ENCODE assay signal across 8 mouse cellular contexts in the genomic region with DNA sequence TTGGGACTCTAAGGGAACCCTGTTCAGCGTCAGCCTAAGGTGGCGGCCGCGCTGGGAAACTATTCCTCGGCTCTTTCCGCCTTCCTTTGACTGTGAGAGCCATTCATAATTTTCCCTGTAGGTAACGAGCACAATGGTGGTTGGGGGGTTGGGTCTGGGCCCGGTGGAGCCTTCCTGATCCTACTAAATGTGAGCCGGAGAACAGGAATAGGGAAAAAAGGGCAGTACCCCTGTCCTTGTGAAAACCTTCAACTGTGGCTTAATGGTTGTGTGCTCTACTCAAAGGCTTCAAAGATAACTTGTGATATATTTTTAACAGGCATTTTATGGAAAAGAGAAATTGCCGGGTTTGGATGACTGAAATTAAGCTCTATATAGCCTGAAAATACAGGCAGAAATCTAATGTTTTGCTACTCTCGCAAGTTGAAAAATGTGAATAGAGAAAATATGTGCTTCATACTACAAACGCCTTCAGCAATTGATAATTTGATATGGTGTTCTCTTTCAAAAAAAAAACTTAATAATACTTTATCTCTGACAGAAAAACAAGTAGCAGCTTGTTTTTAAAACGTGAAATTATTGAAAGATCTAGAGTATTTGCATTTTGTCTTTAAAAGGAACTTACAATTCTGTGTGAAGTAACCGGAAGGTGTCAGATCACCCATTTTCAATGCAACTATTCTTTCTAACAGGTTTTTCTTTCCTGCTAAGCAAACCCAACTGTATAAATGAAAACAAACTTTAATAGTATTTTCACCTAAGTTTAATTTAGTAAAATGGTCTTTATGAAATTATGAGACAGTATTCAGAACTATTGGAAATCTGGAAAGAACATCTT. TPM values are rescaled to one million over a fixed set of nuclear protein-coding genes. Genes with fewer than 3 reads are reported as not detected.
DNase-seq lines count a peak whose midpoint lies in the region; ATAC-seq lines count a peak whose summit lies in the region.

No protein-coding gene starts in this region.

- peak; percentile 6 for ATAC-seq in lung, embryonic 16.5 days (ENCODE audit: low read depth)
- ATAC-seq in embryonic facial prominence, embryonic 13.5 days (ENCODE audit: insufficient number of reproducible peaks, insufficient read depth, low FRiP score, low TSS enrichment, low read depth): no peak
- peak; percentile 6 for ATAC-seq in intestine, embryonic 14.5 days (replicated peaks; ENCODE audit: low FRiP score, low TSS enrichment, low read depth)
- ATAC-seq in neural tube, embryonic 14.5 days (ENCODE audit: low read depth): peak; percentile 5; the same call in 1 of the 2 replicates
- ATAC-seq in megakaryocyte progenitor cell, adult 5-6 weeks (replicated peaks; ENCODE audit: poor library complexity): no peak

- no peaks in the 10 kb centered on the region for H3K36me3 ChIP-seq in lung, embryonic 16.5 days (ENCODE audit: control insufficient read depth, insufficient read depth, low read length)
- no peaks in the 10 kb centered on the region for H3K36me3 ChIP-seq in embryonic facial prominence, embryonic 13.5 days
- no peaks in the 10 kb centered on the region for H3K36me3 ChIP-seq in intestine, embryonic 14.5 days (ENCODE audit: control insufficient read depth, insufficient read depth, low read length)
- no peaks in the 10 kb centered on the region for H3K36me3 ChIP-seq in neural tube, embryonic 14.5 days (ENCODE audit: control insufficient read depth, insufficient read depth, low read length)

- H3K4me2 ChIP-seq in lung, embryonic 16.5 days (ENCODE audit: low read depth, low read length): peak overlapping the region; percentile 80
- H3K4me2 ChIP-seq in embryonic facial prominence, embryonic 13.5 days: peak overlapping the region; percentile 96
- H3K4me2 ChIP-seq in intestine, embryonic 14.5 days (ENCODE audit: low read length): peak overlapping the region; percentile 86
- H3K4me2 ChIP-seq in neural tube, embryonic 14.5 days (ENCODE audit: low read depth, low read length): peak overlapping the region; percentile 92

- 0 out of 2 replicates have a peak, but pooled peaks cover 3% of the 10 kb centered on the region for H3K27me3 ChIP-seq in lung, embryonic 16.5 days (ENCODE audit: control insufficient read depth, insufficient read depth, low read depth, low read length)
- no peaks in the 10 kb centered on the region for H3K27me3 ChIP-seq in embryonic facial prominence, embryonic 13.5 days
- H3K27me3 ChIP-seq in intestine, embryonic 14.5 days (replicated peaks; ENCODE audit: control insufficient read depth, insufficient read depth, low read length): no peaks in the 10 kb centered on the region
- H3K27me3 ChIP-seq in neural tube, embryonic 14.5 days (ENCODE audit: control insufficient read depth, insufficient read depth, low read length): no peaks in the 10 kb centered on the region

- H3K9ac ChIP-seq in lung, embryonic 16.5 days (ENCODE audit: low read length): peak overlapping the region; percentile 95
- H3K9ac ChIP-seq in embryonic facial prominence, embryonic 13.5 days: peak overlapping the region; percentile 97
- peak overlapping the region; percentile 95 for H3K9ac ChIP-seq in intestine, embryonic 14.5 days (ENCODE audit: low read length)
- peak overlapping the region; percentile 42 for H3K9ac ChIP-seq in neural tube, embryonic 14.5 days (replicated peaks; ENCODE audit: low read depth, low read length)

- 3% methylated on average over 14 of the region's 14 CpGs for WGBS in lung, embryonic 16.5 days
- whole genome bisulfite sequencing in embryonic facial prominence, embryonic 13.5 days: 1% methylated on average over 14 of the region's 14 CpGs
- 2% methylated on average over 14 of the region's 14 CpGs for WGBS in intestine, embryonic 14.5 days
- WGBS in neural tube, embryonic 14.5 days: 1% methylated on average over 14 of the region's 14 CpGs

- H3K4me1 ChIP-seq in lung, embryonic 16.5 days (replicated peaks; ENCODE audit: control insufficient read depth, insufficient read depth, low read length): peaks cover 18% of the 10 kb centered on the region
- peaks cover 31% of the 10 kb centered on the region for H3K4me1 ChIP-seq in embryonic facial prominence, embryonic 13.5 days
- peaks cover 9% of the 10 kb centered on the region for H3K4me1 ChIP-seq in intestine, embryonic 14.5 days (replicated peaks; ENCODE audit: control insufficient read depth, insufficient read depth, low read length)
- peaks cover 22% of the 10 kb centered on the region for H3K4me1 ChIP-seq in neural tube, embryonic 14.5 days (ENCODE audit: control insufficient read depth, insufficient read depth, low read length)

- H3K27ac ChIP-seq in lung, embryonic 16.5 days (ENCODE audit: low read length): peak overlapping the region; percentile 99
- H3K27ac ChIP-seq in embryonic facial prominence, embryonic 13.5 days: peak overlapping the region; percentile 99
- peak overlapping the region; percentile 99 for H3K27ac ChIP-seq in intestine, embryonic 14.5 days (ENCODE audit: low read depth)
- H3K27ac ChIP-seq in neural tube, embryonic 14.5 days (ENCODE audit: low read depth, low read length): peak overlapping the region; percentile 94

- no peak for DNase-seq in lung, postnatal 4 days
- no peak for DNase-seq in intestine, embryonic 14.5 days (ENCODE audit: low spot score)
- DNase-seq in urinary bladder, postnatal 10 days (ENCODE audit: low spot score): no peak
- no peak for DNase-seq in adipocyte (ENCODE audit: low spot score)

- no peaks in the 10 kb centered on the region; the same call in 1 of the 2 replicates for H3K9me3 ChIP-seq in lung, embryonic 16.5 days (ENCODE audit: control insufficient read depth, low read length)
- H3K9me3 ChIP-seq in embryonic facial prominence, embryonic 13.5 days: no peaks in the 10 kb centered on the region
- H3K9me3 ChIP-seq in intestine, embryonic 14.5 days (ENCODE audit: control insufficient read depth, low read length): no peaks in the 10 kb centered on the region
- H3K9me3 ChIP-seq in neural tube, embryonic 14.5 days (ENCODE audit: control insufficient read depth, low read length): no peaks in the 10 kb centered on the region

- peak overlapping the region; percentile 89 for H3K4me3 ChIP-seq in lung, embryonic 16.5 days (ENCODE audit: low read length)
- H3K4me3 ChIP-seq in embryonic facial prominence, embryonic 13.5 days: peak overlapping the region; percentile 92
- peak overlapping the region; percentile 97 for H3K4me3 ChIP-seq in intestine, embryonic 14.5 days (ENCODE audit: low read depth, low read length)
- H3K4me3 ChIP-seq in neural tube, embryonic 14.5 days (ENCODE audit: low read depth, low read length): peak overlapping the region; percentile 82

RNA-seq across cellular contexts. Expression of gene Igf2bp3, which starts 1.2 kb away (rescaled TPM):
- polyA plus RNA-seq in lung, embryonic 16.5 days (2015; fragmentation: Nextera tagmentation; extraction: Ambion mirVana): 37.5 and 41.0 TPM in 2 replicates
- polyA plus RNA-seq in embryonic facial prominence, embryonic 13.5 days (2015; fragmentation: Nextera tagmentation; extraction: Ambion mirVana): 69.9 and 75.5 TPM in 2 replicates
- polyA plus RNA-seq in intestine, embryonic 14.5 days (2014; fragmentation: Nextera tagmentation; extraction: Ambion mirVana): 105 and 111 TPM in 2 replicates
- 26.9 and 34.7 TPM in 2 replicates for polyA plus RNA-seq in neural tube, embryonic 14.5 days (2014; fragmentation: Nextera tagmentation; extraction: Ambion mirVana)
- 0.20 and 0.71 TPM in 2 replicates for total RNA-seq in megakaryocyte progenitor cell, adult 5-6 weeks (2015)
- 0.03 and 0.21 TPM in 2 replicates for total RNA-seq in megakaryocyte progenitor cell, adult 5-6 weeks (2017)

RNA-seq across cellular contexts. Expression of gene Tra2a, which starts 47.9 kb away (rescaled TPM):
- polyA plus RNA-seq in lung, embryonic 16.5 days (2015; fragmentation: Nextera tagmentation; extraction: Ambion mirVana): 111 TPM in 2 replicates
- 136 and 143 TPM in 2 replicates for polyA plus RNA-seq in embryonic facial prominence, embryonic 13.5 days (2015; fragmentation: Nextera tagmentation; extraction: Ambion mirVana)
- 45.6 and 45.9 TPM in 2 replicates for polyA plus RNA-seq in intestine, embryonic 14.5 days (2014; fragmentation: Nextera tagmentation; extraction: Ambion mirVana)
- 50.6 and 64.2 TPM in 2 replicates for polyA plus RNA-seq in neural tube, embryonic 14.5 days (2014; fragmentation: Nextera tagmentation; extraction: Ambion mirVana)
- total RNA-seq in megakaryocyte progenitor cell, adult 5-6 weeks (2015): 212 and 225 TPM in 2 replicates
- total RNA-seq in megakaryocyte progenitor cell, adult 5-6 weeks (2017): 159 and 185 TPM in 2 replicates

Comparison
In these comparisons a context has a peak if more than half of its experiments do, and no peak if none do; other contexts are left out.
1. ATAC-seq: peak in lung, embryonic 16.5 days (single experiment), intestine, embryonic 14.5 days (single experiment) and neural tube, embryonic 14.5 days (single experiment); none in embryonic facial prominence, embryonic 13.5 days (single experiment) and megakaryocyte progenitor cell, adult 5-6 weeks (single experiment).
2. H3K9ac ChIP-seq: peak in every context shown above with its lines; median percentile 97 in embryonic facial prominence, embryonic 13.5 days; 95 in lung, embryonic 16.5 days; 95 in intestine, embryonic 14.5 days; 42 in neural tube, embryonic 14.5 days.
3. Peak in every context shown above with its lines, with median percentiles within 50 percentile points of each other: H3K27ac ChIP-seq, H3K4me2 ChIP-seq and H3K4me3 ChIP-seq.